Mouse (Mus musculus): Measurements from ENCODE around the gene Rab27a.
A peak's percentile ranks its signal among the peaks of the same experiment; 100 is the strongest.

DNA sequence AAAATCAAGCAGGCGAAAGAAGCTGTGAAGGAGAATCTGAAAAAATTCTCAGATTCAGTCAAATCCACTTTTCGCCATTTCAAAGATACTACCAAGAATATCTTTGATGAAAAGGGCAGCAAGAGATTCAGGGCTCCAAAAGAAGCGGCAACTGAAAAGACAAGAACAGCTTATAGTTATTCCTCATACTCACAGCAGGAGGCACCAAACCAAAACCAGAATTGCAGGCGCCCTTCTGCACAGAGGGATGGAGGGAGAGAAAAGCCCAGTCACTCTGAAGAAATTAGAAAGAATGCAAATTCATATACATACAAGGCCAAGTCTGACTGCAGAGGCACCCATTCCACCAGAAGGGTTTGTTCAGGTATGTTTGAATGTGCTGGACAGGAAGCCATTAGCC, 32.0 kb upstream of the Rab27a start:
- peak in 1 of 2 experiments; percentile 29; a peak in 2 of 4 replicates for TF ChIP-seq CTCF (conservative IDR thresholded peaks at IDR 0.05 in 1 of 2, IDR thresholded peaks at IDR 0.05 in 1 of 2; ENCODE audit: low read depth in 2 of 2, low read length in 2 of 2)
- TF ChIP-seq HCFC1 (IDR thresholded peaks at IDR 0.05; ENCODE audit: low read depth, low read length) = no peak
- TF ChIP-seq POLR2A (IDR thresholded peaks at IDR 0.05; ENCODE audit: low read depth, low read length) = no peak
- TF ChIP-seq ELF1 (IDR thresholded peaks at IDR 0.05; ENCODE audit: low read depth, low read length) = no peak
- TF ChIP-seq NELFE (IDR thresholded peaks at IDR 0.05; ENCODE audit: low read depth, low read length) = no peak
- TF ChIP-seq CHD2 (IDR thresholded peaks at IDR 0.05; ENCODE audit: low read length) = no peak
- no peak for TF ChIP-seq MAFK (IDR thresholded peaks at IDR 0.05; ENCODE audit: insufficient replicate concordance, low read length)
- no peak for TF ChIP-seq MAZ (IDR thresholded peaks at IDR 0.05; ENCODE audit: low read depth, low read length)
- TF ChIP-seq ZKSCAN1 (IDR thresholded peaks at IDR 0.05; ENCODE audit: borderline replicate concordance, low read depth, low read length) = no peak
- TF ChIP-seq SMC3 (IDR thresholded peaks at IDR 0.05; ENCODE audit: low read depth, low read length) = peak; percentile 32

Measured in CH12.LX (cell line).